Mouse (Mus musculus) CH12.LX (cell line): Measurements from ENCODE around the gene Ssb. TPM values are rescaled to one million over a fixed set of nuclear protein-coding genes. Genes with fewer than 3 reads are reported as not detected.
A peak's percentile ranks its signal among the peaks of the same experiment; 100 is the strongest.

Experiments used
- DNase-seq: peaks from one replicate; pipeline ENCODE4 v3.0.0-alpha.2; 2013; ENCODE audit errors: extremely low read depth
- H3K27ac ChIP-seq: 2 replicates; pipeline ENCODE4 v1.5.1; 2012; ENCODE audit warnings: low read depth, mild to moderate bottlenecking, control low read depth, moderate library complexity; ENCODE audit not compliant: insufficient read depth
- H3K27me3 ChIP-seq: replicated peaks from 2 replicates; pipeline ENCODE3; 2012; ENCODE audit warnings: inconsistent platforms
- H3K36me3 ChIP-seq, 2 experiments: replicated peaks in 1 of 2; 2 replicates each; pipeline versions ENCODE3 to v1.6.1; 2012; ENCODE audit warnings: inconsistent platforms in 1 of 2, low read length in 1 of 2, mild to moderate bottlenecking in 1 of 2, mixed read lengths in 1 of 2, moderate library complexity in 1 of 2; ENCODE audit not compliant: control insufficient read depth in 1 of 2, insufficient read depth in 1 of 2
- H3K4me1 ChIP-seq, 2 experiments: 2 replicates each; pipeline ENCODE4 v1.6.1; 2012; ENCODE audit warnings: inconsistent platforms in 1 of 2, moderate library complexity in 1 of 2; ENCODE audit not compliant: insufficient read depth in 2 of 2, control insufficient read depth in 1 of 2
- H3K4me2 ChIP-seq: 2 replicates; pipeline ENCODE4 v1.6.1; 2012; ENCODE audit warnings: low read depth, mild to moderate bottlenecking, control low read depth; ENCODE audit not compliant: poor library complexity, insufficient read depth, severe bottlenecking
- H3K4me3 ChIP-seq, 3 experiments: fragments of 150-350 bp in 1 of 3; sonication (generic) in 1 of 3; replicated peaks in 1 of 3; 2 replicates each; pipeline versions ENCODE3 to v1.5.1; 2011 to 2012; ENCODE audit warnings: low read depth in 2 of 3, low read length in 2 of 3, mild to moderate bottlenecking in 2 of 3, moderate library complexity in 2 of 3, control low read depth in 1 of 3, improper control_type of control experiment in 1 of 3, inconsistent platforms in 1 of 3, mixed read lengths in 1 of 3; ENCODE audit not compliant: poor library complexity in 1 of 3
- H3K79me2 ChIP-seq: replicated peaks from 2 replicates; pipeline ENCODE4 v1.6.1; 2012; ENCODE audit warnings: mild to moderate bottlenecking, moderate library complexity; ENCODE audit not compliant: control insufficient read depth, poor library complexity, insufficient read depth, severe bottlenecking; ENCODE audit errors: extremely low read depth
- H3K9ac ChIP-seq: 2 replicates; pipeline ENCODE4 v1.6.1; 2012; ENCODE audit warnings: low read depth, mild to moderate bottlenecking, control low read depth, moderate library complexity; ENCODE audit not compliant: insufficient read depth
- H3K9me3 ChIP-seq: replicated peaks from 2 replicates; pipeline ENCODE3; 2012; ENCODE audit warnings: low read length, inconsistent platforms, mixed read lengths
- CTCF ChIP-seq, 2 experiments: IDR thresholded peaks in 1 of 2; conservative IDR thresholded peaks in 1 of 2; 2 replicates each; pipeline ENCODE4 v1.5.1; 2011 to 2012; ENCODE audit warnings: low read depth in 2 of 2, low read length in 2 of 2, improper control_type of control experiment in 1 of 2, inconsistent platforms in 1 of 2, mild to moderate bottlenecking in 1 of 2, moderate library complexity in 1 of 2
- ELF1 ChIP-seq: IDR thresholded peaks from 2 replicates; pipeline ENCODE4 v1.6.1; 2014; ENCODE audit warnings: low read depth, mild to moderate bottlenecking, inconsistent platforms, low read length, improper control_type of control experiment
- ETS1 ChIP-seq: conservative IDR thresholded peaks from 2 replicates; pipeline ENCODE4 v1.6.1; 2012; ENCODE audit warnings: low read depth, mild to moderate bottlenecking, inconsistent platforms, low read length, improper control_type of control experiment, moderate library complexity
- HCFC1 ChIP-seq: IDR thresholded peaks from 2 replicates; pipeline ENCODE4 v1.6.1; 2012; ENCODE audit warnings: low read depth, mild to moderate bottlenecking, inconsistent platforms, low read length, improper control_type of control experiment
- IRF4 ChIP-seq: IDR thresholded peaks from 2 replicates; pipeline ENCODE4 v1.6.1; 2014; ENCODE audit warnings: low read depth, mild to moderate bottlenecking, inconsistent platforms, low read length, improper control_type of control experiment
- KAT2A ChIP-seq: IDR thresholded peaks from 2 replicates; pipeline ENCODE4 v1.6.1; 2012; ENCODE audit warnings: low read length, improper control_type of control experiment, inconsistent platforms; ENCODE audit not compliant: insufficient replicate concordance
- MAFK ChIP-seq: IDR thresholded peaks from 2 replicates; pipeline ENCODE4 v1.6.1; 2011; ENCODE audit warnings: low read length, improper control_type of control experiment; ENCODE audit not compliant: insufficient replicate concordance
- MAX ChIP-seq: IDR thresholded peaks from 2 replicates; pipeline ENCODE4 v1.6.1; 2011; ENCODE audit warnings: low read length, improper control_type of control experiment
- MEF2A ChIP-seq: IDR thresholded peaks from 2 replicates; pipeline ENCODE4 v1.6.1; 2014; ENCODE audit warnings: low read depth, mild to moderate bottlenecking, inconsistent platforms, low read length, improper control_type of control experiment, borderline replicate concordance
- MXI1 ChIP-seq: IDR thresholded peaks from 2 replicates; pipeline ENCODE4 v1.6.1; 2011; ENCODE audit warnings: mild to moderate bottlenecking, low read depth, low read length, improper control_type of control experiment
- NRF1 ChIP-seq: IDR thresholded peaks from 2 replicates; pipeline ENCODE4 v1.6.1; 2014; ENCODE audit warnings: low read depth, mild to moderate bottlenecking, inconsistent platforms, low read length, improper control_type of control experiment, moderate library complexity
- POLR2A ChIP-seq: IDR thresholded peaks from 2 replicates; pipeline ENCODE4 v1.6.1; 2011; ENCODE audit warnings: low read depth, mild to moderate bottlenecking, improper control_type of control experiment, low read length
- SIN3A ChIP-seq: IDR thresholded peaks from 2 replicates; pipeline ENCODE4 v1.6.1; 2012; ENCODE audit warnings: low read length, improper control_type of control experiment, inconsistent platforms
- TBP ChIP-seq: conservative IDR thresholded peaks from 2 replicates; pipeline ENCODE4 v1.6.1; 2011; ENCODE audit warnings: low read depth, low read length, improper control_type of control experiment
- TCF12 ChIP-seq: IDR thresholded peaks from 2 replicates; pipeline ENCODE4 v1.6.1; 2014; ENCODE audit warnings: low read depth, mild to moderate bottlenecking, inconsistent platforms, low read length, improper control_type of control experiment
- UBTF ChIP-seq: IDR thresholded peaks from 2 replicates; pipeline ENCODE4 v1.6.1; 2012; ENCODE audit warnings: low read depth, mild to moderate bottlenecking, inconsistent platforms, low read length, improper control_type of control experiment, moderate library complexity
- ZMIZ1 ChIP-seq: IDR thresholded peaks from 2 replicates; pipeline ENCODE4 v1.6.1; 2012; ENCODE audit warnings: low read depth, mild to moderate bottlenecking, inconsistent platforms, low read length, improper control_type of control experiment
- ZNF384 ChIP-seq: IDR thresholded peaks from 2 replicates; pipeline ENCODE4 v1.6.1; 2012; ENCODE audit warnings: low read depth, low read length, improper control_type of control experiment, inconsistent platforms
- dilution Hi-C: fragments of 300-500 bp; cut with MboI; formaldehyde crosslinking; loops from 2 replicates; pipeline ENCODE4 v1.14.3; 2020; ENCODE audit warnings: low sequenced_read_pairs; ENCODE audit not compliant: extremely low pct_unique_long_range_greater_than_20kb, extremely low pct_ligation_motif_present
- in situ Hi-C: fragments of 300-500 bp; cut with MboI; formaldehyde crosslinking; loops from 3 replicates; pipeline ENCODE4 v1.14.3; 2019; ENCODE audit warnings: low sequenced_read_pairs, low pct_ligation_motif_present, low pct_unique_long_range_greater_than_20kb, mixed read lengths
- polyA plus RNA-seq: library from polyadenylated mRNA; unstranded; fragments of >175 nt; gene quantifications from 2 replicates; pipeline ENCODE4 v1.2.1, GENCODE M21; 2012; ENCODE audit warnings: low read depth; ENCODE audit not compliant: insufficient read length
- total RNA-seq, 2 experiments: library from RNA; depleted of rRNA; stranded (reverse); fragments of 300-350 nt in 1 of 2; fragments of >200 nt in 1 of 2; gene quantifications; 2 replicates each; pipeline ENCODE4 v1.2.3; 2012 to 2014

Gene Ssb
- total and polyA plus RNA-seq, 3 experiments = 124 to 410 (median 281) TPM

DNA sequence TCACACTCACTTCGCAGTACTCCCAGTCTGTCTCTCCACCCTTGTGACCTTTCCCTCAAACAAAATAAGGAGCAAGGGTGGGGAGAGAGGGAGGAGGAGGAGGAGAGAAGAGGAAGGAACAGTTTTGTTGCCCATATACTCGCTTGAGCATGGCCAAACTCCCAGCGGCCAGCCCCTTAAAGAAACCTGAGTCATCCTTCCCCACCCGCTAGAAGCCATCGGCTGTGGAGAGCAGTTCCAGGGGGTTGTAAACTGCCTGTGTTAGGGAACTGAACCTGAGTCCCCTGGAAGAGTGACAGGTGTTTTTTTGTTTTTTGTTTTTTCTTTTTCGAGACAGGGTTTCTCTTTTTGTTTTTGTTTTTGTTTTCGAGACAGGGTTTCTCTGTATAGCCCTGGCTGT, 29.5 kb downstream of the Ssb start:
- DNase-seq = no peak
- H3K27me3 ChIP-seq = no peaks in the 10 kb centered on the region
- in situ Hi-C loops (no loop called here), dilution Hi-C loops (no loop called here)
- H3K4me3 ChIP-seq = no peak overlapping the region
- no peaks in the 10 kb centered on the region for H3K9me3 ChIP-seq
- TF ChIP-seq MAFK (0 out of 2 replicates have a peak, but pooled peaks have one; percentile 17), UBTF (no peak), NRF1 (no peak)
- H3K4me2 ChIP-seq = no peak overlapping the region
- no peaks in the 10 kb centered on the region for H3K36me3 ChIP-seq
- peaks cover 0 to 11% of the 10 kb centered on the region in 2 experiments; a peak in 2 of 4 replicates for H3K4me1 ChIP-seq
- no peak overlapping the region for H3K27ac ChIP-seq
- no peaks in the 10 kb centered on the region for H3K79me2 ChIP-seq
- H3K9ac ChIP-seq = no peak overlapping the region

DNA sequence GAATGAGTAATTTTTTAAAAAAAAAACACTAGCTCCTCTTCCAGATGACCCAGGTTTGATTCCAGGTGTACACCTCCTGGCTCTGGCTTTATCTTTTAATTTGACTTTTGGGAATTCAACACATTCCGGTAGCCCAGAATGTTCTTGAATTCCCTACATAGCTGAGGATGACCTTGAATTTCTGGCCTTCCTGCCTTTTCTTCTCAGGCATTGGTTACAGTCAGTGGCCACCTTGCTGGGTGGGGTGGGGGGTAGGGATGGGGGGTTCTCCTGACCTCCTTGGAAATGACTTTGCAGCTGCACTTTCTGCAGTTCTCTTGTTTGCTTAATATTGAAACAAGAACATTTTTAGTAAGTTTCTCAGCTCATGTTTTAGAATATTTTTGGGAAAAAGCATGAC, 31.8 kb downstream of the Ssb start:
- H3K36me3 ChIP-seq = no peaks in the 10 kb centered on the region
- no peaks in the 10 kb centered on the region for H3K27me3 ChIP-seq
- no peaks in the 10 kb centered on the region for H3K9me3 ChIP-seq
- no peak overlapping the region for H3K4me3 ChIP-seq
- peaks cover 10% of the 10 kb centered on the region for H3K79me2 ChIP-seq
- no peak overlapping the region for H3K4me2 ChIP-seq
- no peak overlapping the region for H3K27ac ChIP-seq
- dilution Hi-C loops = no loop called here
- in situ Hi-C loops = no loop called here
- H3K9ac ChIP-seq = no peak overlapping the region
- TF ChIP-seq MXI1 = no peak
- no peak for TF ChIP-seq HCFC1
- TF ChIP-seq SIN3A = no peak
- TF ChIP-seq MAX = no peak
- TF ChIP-seq CTCF (conservative IDR thresholded peaks at IDR 0.05 in 1 of 2, IDR thresholded peaks at IDR 0.05 in 1 of 2; ENCODE audit: low read depth in 2 of 2, low read length in 2 of 2) = no peak
- no peak for TF ChIP-seq MAFK
- no peak for TF ChIP-seq KAT2A
- no peak for TF ChIP-seq ETS1
- TF ChIP-seq IRF4 = no peak
- no peak for TF ChIP-seq TCF12
- no peak for TF ChIP-seq ELF1
- TF ChIP-seq POLR2A = no peak
- TF ChIP-seq ZNF384 = no peak
- TF ChIP-seq TBP = no peak
- no peak for TF ChIP-seq MEF2A
- TF ChIP-seq ZMIZ1 = no peak
- no peak for DNase-seq
- peaks cover 0 to 8% of the 10 kb centered on the region in 2 experiments; a peak in 2 of 4 replicates for H3K4me1 ChIP-seq
